Mouse (Mus musculus) right cerebral cortex, postnatal 4 days (tissue): Measurements from ENCODE around the gene Grin2a.
A peak's percentile ranks its signal among the peaks of the same experiment; 100 is the strongest.

Experiments used
- DNase-seq: peaks from one replicate; pipeline ENCODE4 v3.0.0-alpha.2; 2022

The Grin2a gene

DNA sequence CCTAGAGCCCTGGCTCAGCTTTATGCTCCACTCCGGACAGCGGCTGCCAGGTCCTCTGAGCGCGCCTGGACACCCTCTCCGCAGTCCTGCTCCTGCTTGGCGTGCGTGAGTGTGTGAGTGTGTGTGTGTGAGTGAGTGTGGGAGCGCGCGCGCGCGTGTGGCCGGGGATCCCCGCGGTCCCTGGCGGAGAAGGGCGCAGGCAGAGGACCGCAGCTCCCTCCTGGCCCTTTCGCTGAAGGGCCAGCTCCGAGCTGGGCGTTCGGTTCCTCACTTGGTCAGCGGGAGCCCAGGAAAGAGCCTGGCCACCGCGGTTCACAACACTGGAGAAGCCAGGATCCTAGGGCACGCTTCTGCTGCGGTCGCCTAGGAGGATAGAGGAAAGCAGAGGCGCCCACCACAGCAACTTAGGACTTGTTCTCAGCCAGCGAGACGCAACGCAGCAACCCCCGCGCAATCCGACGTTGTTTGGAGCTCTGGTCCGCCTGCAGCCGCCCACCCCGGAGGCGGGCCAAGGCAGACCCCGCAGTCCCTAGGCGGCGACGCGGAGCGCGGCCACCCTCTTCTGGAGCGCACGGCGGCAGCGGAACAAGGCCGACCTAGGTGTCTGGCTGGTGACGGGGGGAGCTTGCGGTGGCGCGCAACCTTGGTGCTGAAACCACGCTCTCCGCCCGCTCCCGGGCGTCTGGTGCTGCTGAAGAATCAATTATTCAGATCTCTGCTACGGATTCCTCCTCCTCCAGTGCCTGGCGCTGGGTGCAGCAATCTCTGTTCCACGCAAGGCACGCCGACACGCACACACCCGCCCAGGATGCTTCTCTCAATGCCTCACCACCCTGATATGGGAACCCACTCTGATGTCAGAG lies at the start of gene Grin2a:
Gene Grin2a, minus strand, starts transcription at position 610 of the 863 bp plus-strand sequence.
- DNase-seq, result peak; percentile 61

GRCm38 (mm10) chr16:10035582-10036215 lies 40.3 kb upstream of the Grin2a start:
- no peak for DNase-seq

GRCm38 (mm10) chr16:10033416-10033979 lies 38.1 kb upstream of the Grin2a start:
- DNase-seq, result no peak

DNA sequence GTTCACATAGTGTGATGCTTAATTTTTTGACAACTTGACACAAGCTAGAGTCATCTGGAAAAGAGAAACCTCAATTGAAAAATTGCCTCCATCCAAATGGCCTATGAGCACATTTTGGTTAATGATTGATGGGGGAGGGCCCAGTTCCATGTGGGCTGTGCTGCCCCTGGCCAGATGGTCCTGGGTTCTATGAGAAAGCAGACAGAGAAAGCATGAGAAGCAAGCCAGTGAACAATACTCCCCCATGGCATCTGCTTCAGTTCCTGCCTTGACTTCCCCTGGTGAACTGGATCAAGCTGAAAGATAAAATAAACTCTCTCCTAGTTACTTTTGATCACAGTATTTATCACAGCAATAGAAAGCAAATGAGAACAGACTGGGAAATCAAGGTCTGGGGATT lies 36.5 kb upstream of the Grin2a start:
- DNase-seq, result no peak

- no peak for DNase-seq
Observed at GRCm38 (mm10) chr16:10026741-10027140, 31.4 kb upstream of the Grin2a start.

- no peak for DNase-seq
Observed at GRCm38 (mm10) chr16:10009743-10010142, 14.4 kb upstream of the Grin2a start.

DNA sequence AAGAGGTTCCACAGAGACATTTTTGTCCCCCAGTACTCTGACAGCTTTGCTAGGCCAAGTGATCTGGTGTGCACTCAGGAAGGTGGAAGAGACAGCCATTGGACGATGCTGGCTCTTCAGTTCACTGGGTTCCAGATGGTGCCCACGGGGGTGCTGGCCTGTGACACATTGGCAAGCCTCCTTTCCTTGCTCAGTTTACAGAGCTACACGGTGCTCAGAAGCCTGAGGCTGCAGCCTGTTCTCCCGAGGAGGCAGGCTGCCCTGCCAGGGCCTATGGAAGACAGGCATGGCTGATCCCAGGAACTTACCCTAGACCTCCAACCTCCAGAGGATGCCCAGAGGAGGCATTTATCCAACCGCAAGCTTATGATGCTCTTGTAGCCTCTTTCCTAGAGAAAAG lies 10.2 kb upstream of the Grin2a start:
- no peak for DNase-seq

DNA sequence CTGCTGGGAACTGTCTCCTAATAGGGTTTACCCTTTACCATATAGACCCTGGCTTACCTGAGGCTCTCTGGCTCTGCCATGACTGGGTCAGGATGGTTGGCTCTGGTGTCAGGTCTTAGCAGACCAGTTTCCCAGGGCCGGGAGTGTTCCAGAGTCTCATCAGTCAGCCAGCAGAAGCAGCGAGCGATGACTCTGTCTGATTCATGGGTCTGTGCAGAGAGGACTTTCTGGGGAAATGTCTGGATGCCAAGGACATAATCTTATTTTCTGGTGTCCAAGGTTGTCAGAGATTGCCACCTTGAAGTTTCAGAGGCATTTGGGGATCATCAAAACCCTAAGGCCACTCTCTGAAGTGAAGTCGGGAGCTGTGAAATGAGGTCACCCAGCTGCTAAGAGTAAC lies 8.7 kb upstream of the Grin2a start:
- no peak for DNase-seq

GRCm38 (mm10) chr16:10003001-10003400 lies 7.6 kb upstream of the Grin2a start:
- DNase-seq, result no peak

DNA sequence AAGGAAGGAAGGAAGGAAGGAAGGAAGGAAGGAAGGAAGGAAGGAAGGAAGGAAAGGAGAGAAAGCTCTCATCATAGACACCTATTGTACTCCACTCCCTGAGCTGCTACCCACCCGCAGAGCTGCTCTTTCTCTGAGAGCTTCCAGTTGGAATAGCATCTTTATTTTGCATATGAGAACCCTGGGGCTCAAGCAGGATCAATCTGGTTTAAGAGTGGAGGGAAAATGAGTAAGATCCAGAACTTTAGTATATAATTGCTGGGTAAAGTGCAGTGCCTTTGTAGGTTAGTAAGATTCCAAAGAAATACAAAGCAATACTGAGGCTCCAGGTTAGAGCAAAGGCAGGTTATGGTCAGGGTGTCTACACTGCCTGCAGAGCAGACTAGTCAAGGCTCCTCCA lies 6.2 kb upstream of the Grin2a start:
- DNase-seq, result no peak

DNA sequence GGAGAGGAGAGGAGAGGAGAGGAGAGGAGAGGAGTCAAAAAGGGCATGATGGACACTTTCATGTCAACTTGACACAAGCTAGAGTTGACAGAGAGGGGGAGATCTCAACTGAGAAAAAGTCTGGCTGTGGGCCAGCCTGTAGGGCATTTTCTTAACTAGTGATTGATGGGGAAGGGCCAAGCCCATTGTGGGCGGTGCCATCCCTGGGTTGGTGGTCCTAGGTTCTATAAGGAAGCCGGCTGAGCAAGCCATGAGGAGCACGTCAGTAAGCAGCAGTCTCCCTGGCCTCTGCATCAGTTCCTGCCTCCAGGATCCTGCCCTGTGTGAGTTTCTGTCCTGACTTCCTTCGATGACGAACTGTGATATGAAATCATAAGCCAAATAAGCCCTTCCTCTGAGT lies 4.6 kb upstream of the Grin2a start:
- DNase-seq, result no peak

GRCm38 (mm10) chr16:9997931-9998330 lies 2.6 kb upstream of the Grin2a start:
- DNase-seq, result no peak

DNA sequence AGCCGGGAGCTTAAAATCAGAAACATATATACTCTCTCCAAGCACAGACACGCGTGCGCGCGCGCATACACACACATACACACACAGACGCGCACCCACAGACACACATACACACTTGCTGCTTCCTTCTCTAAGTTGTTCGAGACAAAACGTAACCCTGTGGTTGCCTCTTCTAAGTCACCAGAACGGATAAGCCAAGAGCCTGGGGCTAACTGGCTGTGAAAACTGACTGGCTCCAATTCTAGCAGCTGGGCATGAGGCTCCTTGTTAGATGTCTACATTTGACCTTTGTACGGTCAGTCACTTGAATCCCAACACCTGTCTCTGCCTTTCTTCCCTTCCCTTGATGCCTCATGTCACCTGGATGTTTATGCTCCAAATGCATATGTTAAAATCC lies 452 bp upstream of the Grin2a start:
- no peak for DNase-seq

- peak; percentile 38 for DNase-seq
Observed at GRCm38 (mm10) chr16:9994041-9994950, 1.1 kb downstream of the Grin2a start.

GRCm38 (mm10) chr16:9993255-9994040 lies 1.9 kb downstream of the Grin2a start:
- DNase-seq, result peak; percentile 84

GRCm38 (mm10) chr16:9992773-9993221 lies 2.6 kb downstream of the Grin2a start:
- DNase-seq, result peak; percentile 16

GRCm38 (mm10) chr16:9992076-9992772 lies 3.1 kb downstream of the Grin2a start:
- DNase-seq, result peak; percentile 28

GRCm38 (mm10) chr16:9985041-9985440 lies 10.3 kb downstream of the Grin2a start:
- DNase-seq, result no peak

DNA sequence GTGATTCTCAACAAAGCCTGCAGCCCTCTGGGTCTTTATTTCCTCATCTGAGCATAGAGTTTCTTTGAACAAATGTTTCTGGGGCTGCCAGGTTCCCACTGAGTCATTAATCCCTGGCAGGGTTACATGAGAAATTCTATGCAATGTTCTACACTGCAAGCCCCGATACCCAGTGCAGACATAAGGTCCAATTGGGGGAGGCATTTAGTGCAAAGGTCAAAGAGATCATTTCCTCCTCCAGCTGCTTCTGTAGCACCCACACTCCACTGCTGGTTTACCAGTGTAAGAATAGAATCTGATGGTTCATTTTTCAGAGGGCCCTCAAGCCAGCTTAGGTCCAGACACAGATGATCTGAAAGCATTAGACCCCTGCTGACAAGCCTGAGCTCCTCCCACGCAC lies 14.7 kb downstream of the Grin2a start:
- no peak for DNase-seq

GRCm38 (mm10) chr16:9978173-9978572 lies 17.2 kb downstream of the Grin2a start:
- DNase-seq, result no peak

DNA sequence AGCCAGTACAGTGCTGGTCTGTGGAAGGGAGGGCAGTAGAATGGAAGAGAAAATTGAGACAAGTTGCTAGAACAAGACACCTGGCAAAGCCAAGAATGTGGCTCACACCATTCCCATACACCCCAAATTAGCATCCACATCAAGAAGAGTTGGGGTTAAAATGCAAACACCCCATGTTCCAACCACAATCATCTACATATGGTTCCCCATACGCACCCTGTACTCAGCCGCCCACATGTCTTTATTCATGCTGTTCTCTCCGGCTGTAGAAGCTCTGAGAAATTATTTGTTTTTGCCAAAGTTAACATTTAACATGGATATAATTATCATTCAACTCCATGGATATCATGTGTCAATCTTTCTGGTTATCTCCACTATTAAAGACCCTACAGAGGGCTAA lies 22.7 kb downstream of the Grin2a start:
- no peak for DNase-seq
